Mouse (Mus musculus) CD4-positive helper T cell, adult 2 months (primary cell): Measurements from ENCODE around the gene Olfr503.
"Not testable (repeated sequence)": the region's sequence is repeated elsewhere in the genome, so short reads cannot be mapped to it uniquely, and the experiment has no call there.

ENCODE experiments used
- DNase-seq: peaks from one replicate; pipeline ENCODE4 v3.0.0-alpha.2; 2012; ENCODE audit warnings: low read depth, missing footprints, low spot score

The Olfr503 gene

DNA sequence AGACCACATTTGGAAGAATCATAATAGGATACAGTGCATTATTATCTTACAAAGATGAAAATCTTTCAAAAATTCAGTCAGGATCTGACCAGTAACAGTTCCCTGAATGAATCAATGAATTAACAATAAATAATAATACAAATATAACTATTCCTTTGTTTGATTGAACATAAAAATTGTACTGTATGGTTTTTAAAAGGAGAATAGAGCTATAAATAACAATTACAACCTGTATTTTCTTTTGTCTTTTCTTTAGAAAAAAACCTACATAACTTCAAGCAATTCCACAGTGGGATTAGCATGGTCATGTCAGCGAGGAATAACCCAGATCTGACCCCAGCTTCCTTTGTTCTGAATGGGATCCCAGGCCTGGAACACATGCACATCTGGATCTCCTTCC lies at the start of gene Olfr503:
TSS of gene Olfr503 (plus strand) at position 301 of the 400 bp plus-strand sequence.
- not testable (repeated sequence) for DNase-seq

DNA sequence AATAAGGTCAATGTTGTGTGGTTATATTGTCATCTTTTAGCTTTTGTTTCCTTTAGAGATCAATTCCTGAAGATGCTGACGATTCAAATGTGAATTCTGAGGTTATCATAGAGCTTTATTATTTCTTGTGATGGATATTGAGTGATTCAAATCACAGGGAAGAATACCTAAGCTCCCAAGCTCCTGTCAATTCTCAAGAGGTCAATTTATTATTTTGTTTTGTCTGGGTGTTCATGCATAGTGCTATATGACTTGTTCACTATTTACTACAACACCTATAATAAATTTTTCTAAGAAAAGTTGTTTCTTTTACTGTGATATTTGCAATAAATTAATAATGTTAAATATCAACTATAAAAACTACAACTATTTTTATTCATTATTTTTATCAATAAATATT lies 19.4 kb upstream of the Olfr503 start, which contains the start of gene Olfr502:
TSS of gene Olfr502 (minus strand) at position 101 of the 400 bp plus-strand sequence.
- no peak for DNase-seq

DNA sequence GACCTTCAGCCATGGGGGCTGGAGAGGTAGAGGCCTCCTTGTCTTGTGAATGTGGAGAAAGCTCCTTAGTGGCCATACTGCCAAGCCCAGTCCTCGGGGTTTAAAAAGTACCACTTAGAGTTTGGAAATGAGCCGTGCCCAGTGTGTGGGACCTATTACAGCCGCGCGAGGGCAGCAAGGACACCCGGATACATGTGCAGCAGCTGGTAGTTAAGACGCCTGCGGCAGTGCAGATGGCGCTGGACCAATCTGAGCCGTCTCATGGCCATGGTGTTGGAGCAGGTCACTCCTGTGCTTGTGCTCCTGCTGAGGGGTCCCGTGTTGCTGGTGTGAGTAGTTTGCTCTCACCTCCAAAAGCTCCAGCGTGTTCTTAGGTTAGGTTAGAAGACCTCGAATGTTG lies 1.9 kb upstream of the Olfr503 start:
- DNase-seq = no peak

DNA sequence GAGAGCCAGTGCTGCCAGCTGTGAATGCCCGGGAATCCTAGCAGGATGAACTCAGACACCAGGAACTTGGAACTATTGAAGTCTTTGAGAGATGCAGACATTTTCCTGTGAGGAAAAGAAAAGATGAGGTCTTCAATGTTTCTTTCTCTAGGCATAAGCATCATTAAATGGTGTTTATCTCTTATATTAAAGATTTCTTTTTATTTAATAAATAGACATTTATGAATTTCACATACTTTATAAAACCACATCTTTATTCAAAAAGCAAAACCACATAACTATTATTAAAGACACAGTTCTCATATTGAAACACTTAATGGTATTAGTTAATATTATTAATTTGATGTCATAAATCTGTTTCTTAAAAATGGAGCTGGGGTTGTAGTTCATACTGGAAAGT lies 21.4 kb downstream of the Olfr503 start, which contains the start of gene Olfr504:
TSS of gene Olfr504 (minus strand) at position 101 of the 400 bp plus-strand sequence.
- DNase-seq = no peak

DNA sequence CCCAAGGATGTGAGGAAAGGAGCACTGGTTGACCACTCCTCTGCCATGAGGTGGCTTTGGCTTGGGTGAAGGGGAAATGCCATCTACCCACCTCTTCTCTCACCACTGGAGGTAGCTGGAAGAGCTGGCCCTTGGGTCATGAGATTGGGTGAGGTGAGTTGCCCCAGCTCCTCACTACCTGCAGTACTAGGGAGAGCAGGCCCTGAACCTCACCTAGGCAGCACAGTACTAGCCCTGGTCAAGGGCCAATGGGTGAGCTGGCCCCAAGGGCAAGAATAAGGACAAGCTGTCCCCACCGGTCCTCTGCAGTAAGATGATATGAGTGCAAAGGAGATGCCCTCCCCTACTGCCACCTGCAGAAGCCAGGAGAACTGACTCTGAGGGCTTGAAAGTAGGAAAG lies 45.5 kb downstream of the Olfr503 start:
- no peak for DNase-seq
